ENCODE assay signal across 9 mouse cellular contexts in genomic region chr14:45457003-45457402, GRCm38 (mm10). TPM values are rescaled to one million over a fixed set of nuclear protein-coding genes. Genes with fewer than 3 reads are reported as not detected.
DNase-seq lines count a peak whose midpoint lies in the region; ATAC-seq and TF ChIP-seq lines count a peak whose summit lies in the region.
"Had no signal": no experiment of that assay in that cellular context is flagged by ENCODE, and none has a peak within 500 bp of the region (broad histone marks: within the 10 kb centered on the region; RNA-seq: fewer than 3 reads in every experiment).

No protein-coding gene starts in this region.

- 84% methylated on average over 9 of the region's 9 CpGs for WGBS in kidney, embryonic 16.5 days
- 87% methylated on average over 9 of the region's 9 CpGs for WGBS in intestine, embryonic 16.5 days

- H3K9me3 ChIP-seq in kidney, embryonic 16.5 days (ENCODE audit: low read length): no peaks in the 10 kb centered on the region
- H3K9me3 ChIP-seq in G1E (replicated peaks): no peaks in the 10 kb centered on the region
- no peaks in the 10 kb centered on the region for H3K9me3 ChIP-seq in intestine, embryonic 16.5 days (ENCODE audit: control insufficient read depth, low read length)
- H3K9me3 ChIP-seq: liver, embryonic 15.5 days had no signal

- no peak for TF ChIP-seq CTCF in G1E (IDR thresholded peaks at IDR 0.05; ENCODE audit: low read depth, low read length)

- H3K27me3 ChIP-seq in kidney, embryonic 16.5 days (ENCODE audit: insufficient read depth, low read length): no peaks in the 10 kb centered on the region
- no peaks in the 10 kb centered on the region for H3K27me3 ChIP-seq in G1E (ENCODE audit: insufficient read depth, low read length)
- no peaks in the 10 kb centered on the region for H3K27me3 ChIP-seq in intestine, embryonic 16.5 days (replicated peaks; ENCODE audit: control insufficient read depth, insufficient read depth, low read length)
- H3K27me3 ChIP-seq: liver, embryonic 15.5 days had no signal

- peaks cover 48% of the 10 kb centered on the region for H3K4me1 ChIP-seq in kidney, embryonic 16.5 days (ENCODE audit: insufficient read depth, low read length)
- peaks cover 69% of the 10 kb centered on the region for H3K4me1 ChIP-seq in G1E (ENCODE audit: insufficient read depth, low read depth, low read length)
- peaks cover 19% of the 10 kb centered on the region for H3K4me1 ChIP-seq in intestine, embryonic 16.5 days (ENCODE audit: control insufficient read depth, insufficient read depth, low read length)

- no peak overlapping the region for H3K4me2 ChIP-seq in kidney, embryonic 16.5 days (replicated peaks; ENCODE audit: low read depth, low read length)
- H3K4me2 ChIP-seq in intestine, embryonic 16.5 days (ENCODE audit: low read depth, low read length): no peak overlapping the region
- H3K4me2 ChIP-seq: liver, embryonic 15.5 days had no signal

- no peak for ATAC-seq in kidney, embryonic 16.5 days (ENCODE audit: low FRiP score, low TSS enrichment)
- ATAC-seq in G1E (ENCODE audit: extremely low read depth, insufficient number of reproducible peaks, low FRiP score, poor library complexity, severe bottlenecking): no peak
- no peak for ATAC-seq in intestine, embryonic 16.5 days

- no peak for DNase-seq in kidney, adult 18-20 months
- no peak for DNase-seq in G1E (ENCODE audit: low spot score)
- DNase-seq in heart, adult 18-20 months: peak; percentile 82 to 83
- no peak for DNase-seq in Muller cell, postnatal 12 days (ENCODE audit: inconsistent ontology term)
- no peak for DNase-seq in left cerebral cortex, adult 11 months (ENCODE audit: low spot score)
- DNase-seq in spleen, adult 12 weeks (ENCODE audit: low spot score): no peak

- peak overlapping the region; percentile 59 for H3K27ac ChIP-seq in kidney, embryonic 16.5 days (ENCODE audit: low read length)
- H3K27ac ChIP-seq in intestine, embryonic 16.5 days (ENCODE audit: low read length): peak overlapping the region; percentile 68; the same call in 1 of the 2 replicates
- H3K27ac ChIP-seq: liver, embryonic 15.5 days had no signal

- H3K9ac ChIP-seq in kidney, embryonic 16.5 days (replicated peaks; ENCODE audit: low read length): no peak overlapping the region
- no peak overlapping the region for H3K9ac ChIP-seq in intestine, embryonic 16.5 days (ENCODE audit: low read depth, low read length)
- H3K9ac ChIP-seq: liver, embryonic 15.5 days had no signal

- H3K36me3 ChIP-seq in kidney, embryonic 16.5 days (ENCODE audit: insufficient read depth, low read length): peaks cover 39% of the 10 kb centered on the region
- H3K36me3 ChIP-seq in G1E (replicated peaks): no peaks in the 10 kb centered on the region
- H3K36me3 ChIP-seq in intestine, embryonic 16.5 days (ENCODE audit: control insufficient read depth, insufficient read depth, low read length): peaks cover 10% of the 10 kb centered on the region

- H3K4me3 ChIP-seq in kidney, embryonic 16.5 days (ENCODE audit: low read length): no peak overlapping the region
- H3K4me3 ChIP-seq in G1E (ENCODE audit: low read depth, low read length): peak overlapping the region; percentile 39; the same call in 1 of the 2 replicates
- no peak overlapping the region for H3K4me3 ChIP-seq in intestine, embryonic 16.5 days (ENCODE audit: low read length)
- H3K4me3 ChIP-seq: liver, embryonic 15.5 days had no signal

RNA-seq across cellular contexts. Expression of gene Gnpnat1, which starts 52.3 kb away (rescaled TPM):
- 58.1 and 63.0 TPM in 2 replicates for polyA plus RNA-seq in kidney, embryonic 16.5 days (2015; fragmentation: Nextera tagmentation; extraction: Ambion mirVana)
- total RNA-seq in G1E (2014; fragmentation: Nextera tagmentation) (35.2 and 38.5 TPM in 2 replicates), G1E (2017) (20.2 and 20.9 TPM in 2 replicates)
- polyA plus RNA-seq in G1E (2012): 4.8 and 6.2 TPM in 2 replicates
- total RNA-seq in heart, adult 18-20 months (2021): 10 to 100 TPM; 13.4 to 15.2 TPM
- 68.4 and 72.1 TPM in 2 replicates for polyA plus RNA-seq in intestine, embryonic 16.5 days (2015; fragmentation: Nextera tagmentation; extraction: Ambion mirVana)

Comparison
In these comparisons a context has a peak if more than half of its experiments do, and no peak if none do; other contexts are left out.
1. DNase-seq: peak in heart, adult 18-20 months (2 of 2); none in kidney, adult 18-20 months (single experiment), G1E (single experiment), Muller cell, postnatal 12 days (single experiment), left cerebral cortex, adult 11 months (single experiment) and spleen, adult 12 weeks (single experiment).